Mouse (Mus musculus): Measurements from ENCODE around the gene Exoc3l2. TPM values are rescaled to one million over a fixed set of nuclear protein-coding genes. Genes with fewer than 3 reads are reported as not detected.

The Exoc3l2 gene
- total RNA-seq, 4 experiments from 2014 or later = 0.08 to 0.41 (median 0.38) TPM

DNA sequence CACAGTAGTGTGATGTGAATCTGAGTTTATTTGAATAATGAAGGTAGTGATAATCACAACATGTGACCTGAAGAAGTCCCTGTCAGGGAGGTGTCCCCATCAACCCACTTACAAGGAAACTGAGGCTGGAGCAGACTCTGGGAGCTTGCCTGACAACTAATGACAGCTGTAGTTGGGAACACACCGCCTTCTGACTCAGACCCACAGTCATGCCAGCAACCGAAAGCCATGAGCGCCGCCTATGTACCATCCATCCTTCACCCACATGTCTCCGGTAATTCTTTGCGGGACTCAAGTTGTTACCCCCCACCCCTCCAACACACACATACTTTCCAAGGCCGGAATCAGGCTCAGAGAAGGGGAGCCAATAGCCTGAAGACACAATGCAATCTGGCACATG is 6.5 kb upstream of the Exoc3l2 start:
- no peak for DNase-seq (ENCODE audit: low spot score in 2 of 2)

DNA sequence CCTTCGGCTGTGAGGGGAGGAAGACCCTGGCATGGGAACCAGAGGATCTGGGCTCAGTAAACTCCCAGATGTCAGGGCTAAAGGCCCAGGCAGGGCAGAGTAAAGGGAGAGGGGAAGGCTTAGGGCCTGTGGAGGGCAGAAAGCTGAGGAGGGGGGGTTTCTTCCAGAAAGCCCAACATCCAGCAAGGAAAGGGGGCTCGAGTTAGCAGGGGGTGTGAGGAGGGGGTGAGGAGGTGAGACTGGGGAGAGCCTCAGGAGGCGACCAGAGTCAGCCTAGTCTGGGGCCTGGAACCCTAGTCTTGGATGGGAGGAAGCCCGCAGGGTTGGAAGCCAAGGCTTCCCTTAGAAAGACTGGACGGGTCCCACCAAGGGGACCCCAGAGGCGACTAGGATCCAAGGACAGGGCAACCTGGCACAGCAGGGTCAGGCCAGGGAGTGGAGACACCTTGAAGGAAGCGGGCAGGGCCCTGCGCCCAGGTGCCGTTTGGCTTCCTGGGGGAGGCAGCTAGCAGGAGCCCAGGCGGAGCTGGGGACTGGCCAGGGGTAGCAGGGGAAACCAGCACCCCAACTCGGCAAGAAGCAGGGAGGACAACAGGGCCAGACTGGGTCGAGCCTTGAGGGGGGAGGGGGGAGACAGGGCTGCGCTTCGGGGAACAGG is 5.6 kb upstream of the Exoc3l2 start:
- no peak for DNase-seq (ENCODE audit: low spot score in 2 of 2)

DNA sequence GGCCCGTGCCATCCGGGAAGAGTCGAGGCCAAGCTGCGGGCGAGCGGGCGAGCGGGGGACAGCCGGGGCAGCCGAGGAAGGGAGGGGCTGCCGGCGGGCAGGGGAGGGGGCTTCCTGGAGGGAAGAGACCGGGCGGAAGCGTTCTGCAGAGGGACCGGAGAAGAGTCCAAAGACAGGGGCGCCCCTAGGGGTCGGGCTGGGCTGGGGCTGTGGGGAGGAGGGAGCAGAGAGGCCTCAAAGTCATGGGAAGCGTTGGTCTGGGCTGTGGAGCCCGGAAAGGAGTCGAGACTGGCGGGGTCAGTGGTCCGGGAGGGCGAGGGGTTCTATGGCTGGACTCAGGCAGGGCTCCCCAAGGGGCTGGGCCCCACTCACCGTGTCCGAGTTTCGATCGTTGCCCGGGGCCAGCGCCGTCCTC is 5.1 kb upstream of the Exoc3l2 start:
- no peak for DNase-seq (ENCODE audit: low spot score in 2 of 2)

DNA sequence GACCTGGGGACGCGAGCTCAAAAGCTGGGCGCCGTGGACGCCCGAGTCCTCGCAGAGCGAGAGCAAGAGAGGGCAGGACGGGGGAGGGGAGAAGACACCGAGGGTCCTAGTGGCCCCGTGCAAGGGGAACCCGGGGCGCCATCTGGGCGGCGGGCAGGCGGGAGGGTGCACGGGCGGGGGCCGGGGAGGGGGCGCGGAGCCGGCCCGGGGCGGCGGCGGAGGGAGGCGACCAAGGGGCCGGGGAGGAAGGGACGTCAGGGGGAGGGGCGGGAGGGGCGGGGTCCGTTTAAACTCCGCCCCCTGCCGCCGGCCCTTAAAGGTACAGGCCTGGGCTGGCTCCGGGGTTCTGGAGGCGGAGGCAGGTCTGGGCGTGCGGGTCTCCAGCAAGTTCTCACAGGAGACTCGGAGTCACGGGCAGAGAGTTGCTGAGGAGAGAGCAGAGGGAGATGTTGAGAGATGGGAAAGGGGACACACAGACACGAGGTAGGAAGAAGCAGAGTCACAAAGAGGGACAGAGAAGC is 4.5 kb upstream of the Exoc3l2 start, which contains the start of gene Mark4:
Mark4 (minus strand) TSS at position 231 of the 521 bp plus-strand sequence.
- peak in 1 of 2 experiments; percentile 65 for DNase-seq (ENCODE audit: low spot score in 2 of 2)

DNA sequence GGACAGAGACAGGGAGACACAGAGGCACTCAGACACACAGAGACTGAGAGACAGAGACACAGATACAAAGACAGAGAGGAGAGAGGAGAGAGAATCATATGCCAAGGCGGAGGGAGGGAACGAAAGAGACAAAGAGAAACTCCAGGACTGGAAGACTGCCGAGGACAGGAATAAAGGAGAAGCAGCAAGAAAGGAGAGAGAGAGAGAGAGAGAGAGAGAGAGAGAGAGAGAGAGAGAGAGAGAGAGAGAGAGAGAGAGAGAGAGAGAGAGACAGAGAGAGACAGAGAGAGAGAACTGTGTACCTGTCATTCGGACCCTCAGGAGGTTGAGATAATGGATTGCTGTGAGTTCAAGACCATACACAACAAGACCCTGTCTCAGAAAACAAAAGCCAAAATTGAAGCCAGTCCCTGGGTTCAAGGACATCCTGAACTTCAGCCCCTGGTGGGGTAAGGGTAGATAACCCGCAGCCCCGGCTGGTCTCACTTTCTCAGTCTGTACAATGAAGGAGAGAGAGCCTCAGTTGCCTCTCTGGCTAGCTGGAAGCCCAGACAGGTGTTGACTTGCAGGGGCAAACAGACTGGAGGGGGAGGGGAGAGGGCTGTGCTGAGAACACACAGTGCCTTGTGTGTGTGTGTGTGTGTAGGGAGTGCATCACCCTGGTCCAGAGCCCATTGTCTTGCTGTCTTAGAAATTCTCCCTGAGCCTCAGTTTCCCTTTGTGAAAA is 3.8 kb upstream of the Exoc3l2 start:
- DNase-seq (ENCODE audit: low spot score in 2 of 2) = no peak

DNA sequence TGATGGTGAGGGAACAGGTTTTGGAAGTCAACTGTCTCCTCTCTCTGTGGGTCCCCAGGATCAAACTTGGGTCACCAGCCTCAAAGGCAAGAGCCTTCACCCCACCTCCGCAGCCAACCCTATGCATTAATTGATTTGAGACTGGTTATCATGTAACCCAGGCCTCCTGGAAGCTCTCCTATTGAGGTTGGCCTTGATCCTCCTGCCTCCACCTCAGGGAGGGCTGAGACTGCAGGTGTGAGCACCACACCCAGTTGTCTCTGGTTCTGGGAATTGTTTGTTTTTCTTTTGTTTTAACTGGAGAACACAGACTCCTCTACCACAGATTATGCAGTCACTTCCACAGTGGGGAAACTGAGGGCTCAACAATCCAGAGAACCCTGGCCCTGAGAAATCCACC is 2.6 kb upstream of the Exoc3l2 start:
- DNase-seq (ENCODE audit: low spot score in 2 of 2) = no peak

DNA sequence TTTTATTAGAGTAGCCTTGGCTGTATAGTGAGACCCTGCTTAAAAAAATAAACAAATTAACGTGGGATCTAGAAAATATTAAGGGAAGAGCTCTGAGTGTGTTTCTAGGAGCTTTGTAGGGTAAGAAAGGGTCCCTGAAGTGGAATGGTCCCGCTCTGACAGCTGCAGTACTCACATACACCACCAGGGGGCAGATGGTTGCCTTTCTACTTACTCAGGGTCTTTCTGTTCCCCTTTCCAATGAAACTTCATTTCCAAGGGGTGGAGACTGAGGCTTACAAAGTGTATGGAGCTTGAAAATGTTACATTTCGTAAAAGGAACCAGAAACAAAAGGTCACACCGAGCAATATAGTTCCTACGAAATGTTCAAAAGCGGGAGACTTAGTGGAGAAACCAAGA is 1.6 kb upstream of the Exoc3l2 start:
- peak in 1 of 2 experiments; percentile 72 for DNase-seq (ENCODE audit: low spot score in 2 of 2)

DNA sequence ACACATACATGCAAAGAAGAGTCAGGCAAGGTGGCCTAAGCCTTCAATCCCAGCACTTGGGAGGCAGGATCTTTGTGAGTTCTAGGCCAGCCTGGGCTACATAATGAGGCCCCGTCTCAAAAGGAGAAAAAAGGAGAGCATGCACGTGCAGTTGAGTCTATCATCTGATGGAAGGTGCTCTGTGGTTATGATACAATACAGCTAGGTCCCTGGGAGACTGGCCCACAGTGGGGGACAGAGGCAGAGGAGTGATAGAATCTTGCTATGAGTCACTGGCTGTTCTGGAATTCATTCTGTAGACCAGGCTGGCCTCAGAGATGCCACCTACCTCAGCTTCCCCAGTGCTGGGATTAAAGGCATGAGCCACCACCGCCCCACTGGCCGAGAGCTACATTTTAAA is 688 bp upstream of the Exoc3l2 start:
- DNase-seq (ENCODE audit: low spot score in 2 of 2) = no peak

DNA sequence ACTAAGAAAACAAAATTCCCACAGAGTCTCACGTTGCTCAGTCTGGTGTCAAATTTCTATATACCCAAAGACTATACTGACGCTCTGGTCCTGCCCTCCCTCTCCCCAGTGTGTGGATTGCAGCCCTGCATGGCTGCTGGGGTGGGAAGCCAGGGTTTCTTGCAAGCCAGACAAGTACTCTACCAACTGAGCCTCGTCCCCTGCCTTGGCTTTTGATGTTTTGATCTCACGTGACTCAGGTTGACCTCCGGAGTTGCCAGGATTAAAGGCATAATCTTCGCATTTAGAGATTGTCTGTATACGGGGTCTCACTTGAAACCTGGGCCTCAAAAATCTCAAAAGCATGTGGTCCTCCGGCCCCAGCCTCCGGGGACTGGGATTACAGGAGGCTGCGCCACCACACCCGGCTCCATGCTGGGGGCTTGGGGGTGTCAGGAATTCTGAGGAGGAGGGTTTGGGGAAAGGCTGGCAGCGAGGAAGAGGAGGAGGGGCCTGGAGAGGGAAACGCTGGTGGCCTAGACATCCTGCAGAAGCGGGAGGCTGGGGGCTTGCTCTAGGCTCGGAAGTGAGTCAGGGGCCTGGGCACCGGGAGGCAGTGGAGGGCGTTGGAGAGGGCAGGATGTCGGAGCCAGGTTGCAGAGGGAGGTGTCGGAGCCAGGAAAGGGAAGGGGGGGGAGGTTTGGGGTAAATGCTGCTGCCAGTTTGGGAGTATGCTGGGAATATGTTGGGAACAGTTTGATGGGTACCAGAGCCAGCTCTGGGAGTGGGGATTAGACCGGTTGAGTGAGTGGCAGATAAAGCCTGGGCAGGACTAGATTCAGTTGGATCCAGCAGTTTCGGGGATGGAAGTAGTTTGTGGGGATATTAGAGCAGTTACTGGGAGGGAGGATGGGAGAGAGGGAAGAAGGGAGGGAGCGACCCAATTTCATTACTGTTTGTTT is 1.5 kb downstream of the Exoc3l2 start:
- DNase-seq (ENCODE audit: low spot score in 2 of 2) = no peak

DNA sequence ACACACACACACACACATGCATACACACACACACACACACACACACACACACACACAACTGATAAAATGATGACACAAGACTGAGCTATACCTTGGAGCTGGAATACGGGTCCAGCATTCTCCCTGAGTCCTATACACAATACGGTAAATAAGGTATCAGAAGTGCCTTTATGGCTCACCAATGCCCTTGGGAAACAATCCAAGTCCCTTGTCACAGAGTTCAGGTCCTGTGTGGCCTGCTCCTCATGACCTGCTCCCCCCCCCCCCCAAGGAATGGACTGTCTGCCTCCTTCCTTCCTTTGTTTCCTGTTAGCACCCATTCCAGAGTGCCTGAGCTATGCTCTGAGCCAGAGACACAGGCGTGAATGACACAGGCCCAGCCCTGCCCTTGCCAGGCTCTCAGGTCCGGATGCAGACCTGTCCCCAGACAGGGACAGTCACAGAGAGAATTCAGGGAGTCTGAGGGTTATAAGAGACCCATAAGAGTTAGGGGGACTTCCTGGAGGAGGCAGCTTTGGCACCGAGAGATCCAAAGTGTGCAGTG is 3.5 kb downstream of the Exoc3l2 start:
- no peak for DNase-seq (ENCODE audit: low spot score in 2 of 2)

DNA sequence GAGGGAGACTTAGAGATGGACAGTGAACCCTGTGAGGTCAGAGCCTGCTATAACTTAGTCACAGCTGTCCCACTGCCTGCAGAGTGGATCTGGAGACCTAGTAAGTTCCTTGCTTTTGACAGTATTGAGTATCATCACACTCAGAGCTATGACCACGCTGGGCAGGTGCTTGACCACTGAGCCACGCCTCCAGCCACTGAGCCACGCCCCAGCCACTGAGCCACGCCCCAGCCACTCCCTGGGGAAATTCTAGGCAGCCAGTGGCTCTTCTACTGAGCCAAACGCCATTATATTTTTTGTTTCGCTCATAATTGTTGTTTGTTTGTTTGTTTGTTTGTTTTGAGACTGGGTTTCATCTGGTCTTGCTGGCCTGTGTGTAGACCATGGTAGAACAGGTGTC is 4.5 kb downstream of the Exoc3l2 start:
- DNase-seq (ENCODE audit: low spot score in 2 of 2) = no peak

DNA sequence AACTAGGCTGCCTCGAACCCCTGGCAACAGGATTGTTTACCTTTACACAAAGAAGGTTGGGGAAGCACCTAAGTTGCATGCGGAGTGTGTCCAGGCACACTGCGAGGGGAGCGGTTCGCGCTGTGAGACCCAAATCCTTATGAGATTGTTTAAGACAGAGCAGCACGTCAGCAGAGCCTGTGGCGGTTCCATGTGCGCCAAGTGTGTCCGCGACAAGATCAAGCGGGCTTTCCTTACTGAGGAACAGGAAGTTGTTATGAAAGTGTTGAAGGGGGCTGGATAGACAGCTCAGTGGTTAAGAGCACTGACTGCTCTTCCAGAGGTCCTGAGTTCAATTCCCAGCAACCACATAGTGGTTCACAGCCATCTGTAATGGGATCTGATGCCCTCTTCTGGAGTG is 5.1 kb downstream of the Exoc3l2 start:
- DNase-seq (ENCODE audit: low spot score in 2 of 2) = no peak

DNA sequence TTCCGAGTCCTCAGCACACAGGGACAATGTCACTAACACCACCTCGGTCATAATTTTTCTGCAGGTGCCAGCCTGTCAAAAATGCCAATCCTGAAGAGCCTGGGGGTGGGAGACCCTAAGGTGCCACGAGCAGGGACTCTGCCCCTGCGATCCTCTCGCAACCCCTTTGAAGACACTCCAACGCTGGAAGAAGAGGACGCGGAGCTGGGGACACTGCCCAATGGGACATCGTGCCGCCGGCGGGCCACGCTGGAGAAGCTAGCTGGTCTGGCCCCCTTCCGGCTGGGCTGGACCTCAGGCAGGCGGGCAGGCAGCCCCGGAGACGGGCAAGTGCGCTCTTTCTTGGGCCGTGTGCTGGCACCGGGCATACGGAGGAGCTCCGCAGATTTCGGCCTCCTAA is 6.3 kb downstream of the Exoc3l2 start:
- DNase-seq (ENCODE audit: low spot score in 2 of 2) = no peak

DNA sequence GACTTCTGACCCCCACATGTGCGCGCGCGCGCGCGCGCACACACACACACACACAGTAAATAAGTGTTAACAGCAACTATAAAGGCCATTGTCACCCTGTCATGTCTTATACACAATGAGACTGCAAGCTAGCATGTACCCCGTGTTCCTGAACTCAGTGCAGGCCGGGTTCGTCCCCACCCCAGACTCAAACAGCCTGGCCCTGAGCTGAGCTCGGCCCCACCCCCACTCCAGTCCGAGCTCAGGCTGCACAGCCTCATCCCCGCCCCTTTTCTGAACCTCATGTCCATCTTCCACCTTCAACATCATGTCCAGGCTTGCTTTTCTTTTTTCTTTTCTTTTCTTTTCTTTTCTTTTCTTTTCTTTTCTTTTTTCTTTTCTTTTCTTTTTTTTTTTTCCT is 7.2 kb downstream of the Exoc3l2 start:
- DNase-seq (ENCODE audit: low spot score in 2 of 2) = no peak

DNA sequence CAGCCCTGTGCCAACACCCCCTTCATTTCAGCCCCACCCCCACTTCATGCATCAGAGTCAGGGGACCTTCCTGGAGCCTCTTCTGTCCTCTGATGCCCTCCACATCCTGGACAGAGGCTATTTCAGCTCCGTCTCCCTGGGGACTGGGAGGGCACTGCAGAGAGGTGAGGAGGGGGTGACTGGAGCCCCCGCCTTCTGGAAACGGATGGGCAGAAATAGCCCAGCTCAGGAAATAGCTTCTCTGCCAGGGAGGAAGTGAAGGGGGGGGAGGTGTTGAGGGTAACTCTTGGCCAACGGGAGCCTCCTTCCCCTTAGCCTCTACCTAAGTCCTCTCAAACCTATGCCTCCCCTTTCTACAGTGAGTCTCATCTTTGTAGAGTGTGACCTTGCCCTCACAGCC is 9.3 kb downstream of the Exoc3l2 start:
- DNase-seq (ENCODE audit: low spot score in 2 of 2) = no peak

DNA sequence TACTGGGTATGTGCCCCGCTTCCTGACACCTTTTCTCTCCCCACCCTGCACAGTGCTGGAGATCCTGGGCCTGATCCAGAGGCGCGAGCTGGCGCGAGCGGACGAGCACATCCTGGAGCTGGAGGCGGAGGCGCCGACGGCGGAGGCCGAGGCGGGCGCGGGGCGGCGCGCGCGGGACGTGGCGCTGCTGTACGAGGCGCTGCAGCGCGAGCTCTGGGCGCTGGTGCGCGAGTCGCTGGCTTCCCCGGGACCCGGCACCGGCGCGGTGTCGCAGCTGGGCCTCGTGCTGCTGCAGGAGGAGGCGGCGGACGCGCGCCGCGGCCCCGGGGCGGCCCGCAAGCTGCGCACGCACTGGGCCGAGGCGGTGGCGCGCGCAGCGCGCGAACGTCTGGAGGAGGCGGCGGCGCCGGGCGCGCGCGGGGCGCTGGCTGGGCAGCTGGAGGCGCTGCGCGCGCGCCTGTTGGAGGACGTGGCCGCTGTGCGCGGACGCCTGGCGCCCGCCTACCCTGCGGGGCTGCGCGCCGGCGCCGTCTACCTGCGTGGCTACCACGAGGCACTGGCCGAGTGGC is 10.8 kb downstream of the Exoc3l2 start:
- peak in 1 of 2 experiments; percentile 64 for DNase-seq (ENCODE audit: low spot score in 2 of 2)

DNA sequence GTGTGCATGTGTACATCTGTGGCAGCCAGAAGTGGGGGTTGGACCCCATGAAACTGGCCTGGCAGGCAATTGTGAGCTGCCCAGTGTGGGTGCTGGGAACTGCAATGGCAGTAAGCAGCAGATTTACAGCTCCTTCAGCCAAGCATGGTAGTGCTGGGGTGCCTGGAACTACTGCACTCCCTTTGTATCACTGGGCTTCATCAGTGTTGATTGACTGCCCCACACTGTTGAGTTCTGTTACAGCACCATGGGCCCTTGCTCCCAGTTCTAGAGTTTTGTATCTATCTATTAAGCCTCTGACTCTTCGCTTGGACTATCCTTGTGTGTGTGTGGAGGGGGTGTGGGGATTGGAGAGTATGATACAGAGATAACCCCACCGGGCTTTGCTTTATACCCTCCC is 14.0 kb downstream of the Exoc3l2 start:
- DNase-seq (ENCODE audit: low spot score in 2 of 2) = no peak

DNA sequence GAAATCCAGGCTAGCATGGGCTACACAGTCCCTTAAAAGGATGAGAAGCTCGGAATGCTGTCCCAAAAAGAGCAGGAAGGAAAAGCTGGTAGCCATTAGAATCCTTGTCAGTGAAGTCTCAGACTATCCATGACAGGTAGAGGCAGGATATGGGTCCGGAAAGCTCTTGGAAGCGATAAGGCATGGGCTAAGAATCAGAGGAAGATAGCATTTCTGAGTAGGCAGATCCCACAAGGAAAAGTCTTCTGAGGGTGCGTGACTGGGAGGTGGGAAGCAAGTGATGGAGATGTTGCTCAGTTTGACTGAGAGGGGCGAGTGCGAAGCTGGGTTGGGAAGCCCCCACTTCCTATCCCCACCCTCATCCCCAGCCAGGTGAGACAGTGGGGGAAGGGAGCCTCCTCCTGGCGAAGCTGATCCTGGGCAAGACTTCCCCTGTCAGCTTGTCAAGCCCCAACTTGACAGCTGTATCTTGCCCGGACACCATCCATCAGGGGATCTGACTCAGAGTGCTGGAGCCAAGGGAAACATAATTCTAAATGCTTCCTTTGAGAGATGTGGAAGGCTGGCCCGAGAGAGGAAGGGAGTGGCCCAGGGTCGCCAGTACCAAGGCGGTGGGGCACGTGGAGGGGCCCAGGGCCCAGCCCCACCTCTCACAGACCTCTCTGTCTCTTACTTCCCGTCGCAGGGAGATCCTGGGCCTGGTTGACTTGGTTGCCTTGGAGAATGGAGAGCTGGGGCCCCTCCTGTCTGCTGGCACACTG is 14.7 kb downstream of the Exoc3l2 start:
- no peak for DNase-seq (ENCODE audit: low spot score in 2 of 2)

DNA sequence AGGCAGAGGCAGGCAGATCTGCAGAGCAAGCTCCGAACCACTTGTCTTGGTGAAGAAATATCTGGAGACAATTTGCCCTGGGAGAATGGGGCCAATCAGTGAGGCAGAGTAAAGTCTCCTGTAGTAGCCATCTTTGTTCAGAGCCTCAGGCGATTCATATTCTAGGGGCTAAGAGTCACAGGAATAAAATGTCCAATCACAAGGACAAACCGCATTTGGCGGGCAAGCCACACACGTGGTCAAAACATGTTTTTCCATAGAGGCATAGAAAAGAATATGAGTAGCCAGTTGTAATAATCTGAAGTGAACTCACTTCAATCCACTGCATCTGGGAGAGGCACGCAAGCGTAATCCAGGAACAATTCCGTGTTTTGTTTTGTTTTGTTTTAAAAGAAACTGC is 20.1 kb downstream of the Exoc3l2 start:
- no peak for DNase-seq (ENCODE audit: low spot score in 2 of 2)

DNA sequence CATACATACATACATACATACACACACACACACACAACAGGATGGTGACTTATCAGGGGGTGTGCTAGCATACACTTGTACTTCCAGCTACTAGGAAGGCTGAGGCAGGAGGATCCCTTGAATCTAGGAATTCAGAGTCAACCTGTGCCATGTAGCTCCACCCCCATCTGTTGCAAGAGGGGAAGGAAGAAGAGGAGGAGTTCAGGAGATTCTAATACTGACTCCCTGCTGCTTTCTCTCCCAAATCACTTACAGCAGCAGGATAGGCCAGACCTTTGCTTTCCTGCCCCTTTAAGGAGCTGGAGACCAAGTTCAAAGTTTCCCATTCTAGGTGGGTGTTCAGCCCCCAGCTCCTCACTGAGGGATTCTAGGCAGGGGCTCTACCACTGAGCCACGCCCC is 22.4 kb downstream of the Exoc3l2 start:
- DNase-seq (ENCODE audit: low spot score in 2 of 2) = no peak
